Mouse (Mus musculus) urinary bladder, adult 18-20 months (tissue): ENCODE results near the gene Thbs1.
"Not testable (repeated sequence)": the region's sequence is repeated elsewhere in the genome, so short reads cannot be mapped to it uniquely, and the experiment has no call there.

Experiments used
- DNase-seq, 2 experiments: peaks; one replicate each; pipeline ENCODE4 v3.0.0; 2022; ENCODE audit warnings: low spot score in 2 of 2, mixed read lengths in 2 of 2

Thbs1 gene

GRCm38 (mm10) chr2:118147749-118148148 is 36.1 kb downstream of the Thbs1 start:
- DNase-seq: not testable (repeated sequence)

- no peak for DNase-seq
Observed at GRCm38 (mm10) chr2:118148321-118149142, 36.9 kb downstream of the Thbs1 start.

- peak; percentile 7 to 12 for DNase-seq
Observed at GRCm38 (mm10) chr2:118149855-118150563, 38.3 kb downstream of the Thbs1 start.

- no peak for DNase-seq
Observed at GRCm38 (mm10) chr2:118158095-118158494, 46.4 kb downstream of the Thbs1 start.

GRCm38 (mm10) chr2:118159126-118159525 is 47.5 kb downstream of the Thbs1 start:
- DNase-seq: no peak

- no peak for DNase-seq
Observed at GRCm38 (mm10) chr2:118160547-118160946, 48.9 kb downstream of the Thbs1 start.

- DNase-seq: no peak
Observed at GRCm38 (mm10) chr2:118160991-118161390, 49.3 kb downstream of the Thbs1 start.

- no peak for DNase-seq
Observed at GRCm38 (mm10) chr2:118162486-118162885, 50.8 kb downstream of the Thbs1 start.

GRCm38 (mm10) chr2:118164137-118164536 is 52.5 kb downstream of the Thbs1 start:
- DNase-seq: no peak

GRCm38 (mm10) chr2:118165691-118166090 is 54.0 kb downstream of the Thbs1 start:
- no peak for DNase-seq

GRCm38 (mm10) chr2:118167731-118168130 is 56.1 kb downstream of the Thbs1 start:
- DNase-seq: no peak

GRCm38 (mm10) chr2:118168225-118168624 is 56.5 kb downstream of the Thbs1 start:
- no peak for DNase-seq

GRCm38 (mm10) chr2:118174558-118175383 is 63.1 kb downstream of the Thbs1 start:
- no peak for DNase-seq
